Mouse (Mus musculus): ENCODE data around the gene Csnk2a1. TPM values are rescaled to one million over a fixed set of nuclear protein-coding genes. Genes with fewer than 3 reads are reported as not detected.
"Not testable (repeated sequence)": the region's sequence is repeated elsewhere in the genome, so short reads cannot be mapped to it uniquely, and the experiment has no call there.

Csnk2a1 gene
- polyA plus RNA-seq, 1 experiment from 2014 or later = 102 TPM

GRCm38 (mm10) chr2:152237926-152238325, 11.3 kb downstream of the Csnk2a1 start:
- H3K4me1 ChIP-seq (replicated peaks) = no peaks in the 10 kb centered on the region
- 94% methylated on average over 1 of the region's 1 CpGs for WGBS
- H3K4me2 ChIP-seq = no peak overlapping the region
- no peak overlapping the region for H3K9ac ChIP-seq (replicated peaks)
- no peaks in the 10 kb centered on the region for H3K27me3 ChIP-seq
- ATAC-seq (ENCODE audit: insufficient number of reproducible peaks, insufficient read depth, low FRiP score, low TSS enrichment, low read depth) = no peak
- H3K36me3 ChIP-seq = peaks cover 37% of the 10 kb centered on the region
- H3K9me3 ChIP-seq = no peaks in the 10 kb centered on the region
- no peak overlapping the region for H3K27ac ChIP-seq
- no peak overlapping the region for H3K4me3 ChIP-seq (replicated peaks)

GRCm38 (mm10) chr2:152240580-152240979, 13.9 kb downstream of the Csnk2a1 start:
- Histone ChIP-seq H3K9me3 (no peaks in the 10 kb centered on the region), H3K27me3 (no peaks in the 10 kb centered on the region), H3K9ac (replicated peaks) (no peak overlapping the region), H3K4me2 (no peak overlapping the region), H3K4me1 (replicated peaks) (no peaks in the 10 kb centered on the region), H3K27ac (no peak overlapping the region), H3K4me3 (replicated peaks) (no peak overlapping the region), H3K36me3 (peaks cover 49% of the 10 kb centered on the region)
- WGBS = 48% methylated on average over 2 of the region's 2 CpGs
- no peak for ATAC-seq (ENCODE audit: insufficient number of reproducible peaks, insufficient read depth, low FRiP score, low TSS enrichment, low read depth)

- no peak overlapping the region for H3K4me3 ChIP-seq (replicated peaks)
- 95% methylated on average over 1 of the region's 1 CpGs for WGBS
- no peaks in the 10 kb centered on the region for H3K4me1 ChIP-seq (replicated peaks)
- H3K27ac ChIP-seq = no peak overlapping the region
- no peak overlapping the region for H3K9ac ChIP-seq (replicated peaks)
- no peak overlapping the region for H3K4me2 ChIP-seq
- no peak for ATAC-seq (ENCODE audit: insufficient number of reproducible peaks, insufficient read depth, low FRiP score, low TSS enrichment, low read depth)
- peaks cover 31% of the 10 kb centered on the region for H3K36me3 ChIP-seq
- H3K9me3 ChIP-seq = no peaks in the 10 kb centered on the region
- H3K27me3 ChIP-seq = no peaks in the 10 kb centered on the region
Measured at GRCm38 (mm10) chr2:152247213-152247612, 20.6 kb downstream of the Csnk2a1 start.

- Histone ChIP-seq H3K4me1 (replicated peaks) (no peaks in the 10 kb centered on the region), H3K36me3 (peaks cover 46% of the 10 kb centered on the region), H3K27me3 (no peaks in the 10 kb centered on the region), H3K27ac (no peak overlapping the region), H3K4me3 (replicated peaks) (no peak overlapping the region), H3K9me3 (no peaks in the 10 kb centered on the region), H3K4me2 (no peak overlapping the region), H3K9ac (replicated peaks) (no peak overlapping the region)
- ATAC-seq (ENCODE audit: insufficient number of reproducible peaks, insufficient read depth, low FRiP score, low TSS enrichment, low read depth) = no peak
- 75% methylated on average over 4 of the region's 4 CpGs for WGBS
Measured at GRCm38 (mm10) chr2:152250511-152250910, 23.9 kb downstream of the Csnk2a1 start.

GRCm38 (mm10) chr2:152259739-152260138, 33.1 kb downstream of the Csnk2a1 start:
- H3K9ac ChIP-seq (replicated peaks) = no peak overlapping the region
- H3K4me3 ChIP-seq (replicated peaks) = no peak overlapping the region
- no peak overlapping the region for H3K27ac ChIP-seq
- WGBS = 94% methylated on average over 1 of the region's 1 CpGs
- H3K4me1 ChIP-seq (replicated peaks) = no peaks in the 10 kb centered on the region
- ATAC-seq (ENCODE audit: insufficient number of reproducible peaks, insufficient read depth, low FRiP score, low TSS enrichment, low read depth) = no peak
- no peaks in the 10 kb centered on the region for H3K9me3 ChIP-seq
- H3K4me2 ChIP-seq = no peak overlapping the region
- peaks cover 82% of the 10 kb centered on the region for H3K36me3 ChIP-seq
- no peaks in the 10 kb centered on the region for H3K27me3 ChIP-seq

GRCm38 (mm10) chr2:152273639-152274038, 47.0 kb downstream of the Csnk2a1 start:
- no peak for ATAC-seq (ENCODE audit: insufficient number of reproducible peaks, insufficient read depth, low FRiP score, low TSS enrichment, low read depth)

GRCm38 (mm10) chr2:152281407-152281806, 54.8 kb downstream of the Csnk2a1 start:
- H3K4me1 ChIP-seq (replicated peaks) = peaks cover 3% of the 10 kb centered on the region; the same call in 1 of the 2 replicates
- 71% methylated on average over 3 of the region's 3 CpGs for WGBS
- no peak for ATAC-seq (ENCODE audit: insufficient number of reproducible peaks, insufficient read depth, low FRiP score, low TSS enrichment, low read depth)
- no peaks in the 10 kb centered on the region for H3K27me3 ChIP-seq
- no peaks in the 10 kb centered on the region for H3K9me3 ChIP-seq
- no peak overlapping the region for H3K27ac ChIP-seq
- no peak overlapping the region for H3K4me3 ChIP-seq (replicated peaks)
- no peak overlapping the region for H3K9ac ChIP-seq (replicated peaks)
- peaks cover 82% of the 10 kb centered on the region for H3K36me3 ChIP-seq
- no peak overlapping the region for H3K4me2 ChIP-seq

More at GRCm38 (mm10) chr2:152273639-152274038, 47.0 kb downstream of the Csnk2a1 start:
- no peak overlapping the region for H3K9ac ChIP-seq (replicated peaks)
- peaks cover 83% of the 10 kb centered on the region for H3K36me3 ChIP-seq
- no peaks in the 10 kb centered on the region for H3K27me3 ChIP-seq
- 83% methylated on average over 2 of the region's 2 CpGs for WGBS
- H3K9me3 ChIP-seq = no peaks in the 10 kb centered on the region
- H3K4me2 ChIP-seq = no peak overlapping the region
- H3K27ac ChIP-seq = no peak overlapping the region
- no peaks in the 10 kb centered on the region for H3K4me1 ChIP-seq (replicated peaks)
- H3K4me3 ChIP-seq (replicated peaks) = no peak overlapping the region

- H3K36me3 ChIP-seq = peaks cover 52% of the 10 kb centered on the region
- no peaks in the 10 kb centered on the region for H3K27me3 ChIP-seq
- 88% methylated on average over 5 of the region's 5 CpGs for WGBS
- H3K4me2 ChIP-seq = no peak overlapping the region
- no peaks in the 10 kb centered on the region for H3K9me3 ChIP-seq
- ATAC-seq (ENCODE audit: insufficient number of reproducible peaks, insufficient read depth, low FRiP score, low TSS enrichment, low read depth) = no peak
- H3K27ac ChIP-seq = no peak overlapping the region
- no peak overlapping the region for H3K4me3 ChIP-seq (replicated peaks)
- peaks cover 3% of the 10 kb centered on the region; the same call in 1 of the 2 replicates for H3K4me1 ChIP-seq (replicated peaks)
- no peak overlapping the region for H3K9ac ChIP-seq (replicated peaks)
Measured at GRCm38 (mm10) chr2:152287560-152287959, 60.9 kb downstream of the Csnk2a1 start.

- H3K36me3 ChIP-seq = peaks cover 47% of the 10 kb centered on the region
- H3K27ac ChIP-seq = no peak overlapping the region
- WGBS = 82% methylated on average over 8 of the region's 8 CpGs
- no peak overlapping the region for H3K4me3 ChIP-seq (replicated peaks)
- no peak overlapping the region for H3K9ac ChIP-seq (replicated peaks)
- no peak overlapping the region for H3K4me2 ChIP-seq
- no peaks in the 10 kb centered on the region for H3K27me3 ChIP-seq
- no peaks in the 10 kb centered on the region for H3K9me3 ChIP-seq
- H3K4me1 ChIP-seq (replicated peaks) = peaks cover 5% of the 10 kb centered on the region; the same call in 1 of the 2 replicates
- no peak for ATAC-seq (ENCODE audit: insufficient number of reproducible peaks, insufficient read depth, low FRiP score, low TSS enrichment, low read depth)
Measured at GRCm38 (mm10) chr2:152288046-152288445, 61.4 kb downstream of the Csnk2a1 start.

GRCm38 (mm10) chr2:152289623-152290022, 63.0 kb downstream of the Csnk2a1 start:
- H3K9ac ChIP-seq (replicated peaks); H3K4me2 ChIP-seq; H3K4me3 ChIP-seq (replicated peaks); H3K27ac ChIP-seq; H3K9me3 ChIP-seq; H3K27me3 ChIP-seq; ATAC-seq (ENCODE audit: insufficient number of reproducible peaks, insufficient read depth, low FRiP score, low TSS enrichment, low read depth): not testable (repeated sequence)
- peaks cover 31% of the 10 kb centered on the region for H3K36me3 ChIP-seq
- peaks cover 12% of the 10 kb centered on the region for H3K4me1 ChIP-seq (replicated peaks)
- WGBS = 95% methylated on average over 2 of the region's 2 CpGs

- Histone ChIP-seq H3K27me3 (no peaks in the 10 kb centered on the region), H3K9ac (replicated peaks) (no peak overlapping the region), H3K9me3 (no peaks in the 10 kb centered on the region), H3K4me2 (no peak overlapping the region), H3K4me1 (replicated peaks) (peaks cover 22% of the 10 kb centered on the region), H3K36me3 (peaks cover 9% of the 10 kb centered on the region; the same call in 1 of the 2 replicates), H3K27ac (no peak overlapping the region), H3K4me3 (replicated peaks) (no peak overlapping the region)
- 74% methylated on average over 2 of the region's 2 CpGs for WGBS
- ATAC-seq (ENCODE audit: insufficient number of reproducible peaks, insufficient read depth, low FRiP score, low TSS enrichment, low read depth) = no peak
Measured at GRCm38 (mm10) chr2:152292475-152292874, 65.8 kb downstream of the Csnk2a1 start.

- peak; percentile 58 for ATAC-seq (ENCODE audit: insufficient number of reproducible peaks, insufficient read depth, low FRiP score, low TSS enrichment, low read depth)
- H3K4me3 ChIP-seq (replicated peaks) = peak overlapping the region; percentile 90
- peak overlapping the region; percentile 95 for H3K9ac ChIP-seq (replicated peaks)
- no peaks in the 10 kb centered on the region for H3K9me3 ChIP-seq
- no peak overlapping the region for H3K27ac ChIP-seq
- peaks cover 4% of the 10 kb centered on the region; the same call in 1 of the 2 replicates for H3K36me3 ChIP-seq
- peaks cover 22% of the 10 kb centered on the region for H3K4me1 ChIP-seq (replicated peaks)
- peak overlapping the region; percentile 80 for H3K4me2 ChIP-seq
- no peaks in the 10 kb centered on the region for H3K27me3 ChIP-seq
- 2% methylated on average over 15 of the region's 15 CpGs for WGBS
Measured at GRCm38 (mm10) chr2:152293179-152293726, 66.6 kb downstream of the Csnk2a1 start.
